Comparison of ENCODE assay signal across 8 mouse cellular contexts in genomic region chr17:46032257-46032991, GRCm38 (mm10). TPM values are rescaled to one million over a fixed set of nuclear protein-coding genes. Genes with fewer than 3 reads are reported as not detected.
DNase-seq lines count a peak whose midpoint lies in the region; ATAC-seq lines count a peak whose summit lies in the region.

Gene Vegfa, minus strand, starts transcription at chr17:46032369.

- no peaks in the 10 kb centered on the region for H3K36me3 ChIP-seq in forebrain, embryonic 11.5 days (ENCODE audit: control insufficient read depth, insufficient read depth, low read length)
- H3K36me3 ChIP-seq in heart, embryonic 16.5 days (ENCODE audit: control insufficient read depth, insufficient read depth) = no peaks in the 10 kb centered on the region
- peaks cover 5% of the 10 kb centered on the region; the same call in 1 of the 2 replicates for H3K36me3 ChIP-seq in liver, embryonic 15.5 days (replicated peaks)
- H3K36me3 ChIP-seq in neural tube, embryonic 12.5 days = no peaks in the 10 kb centered on the region

- H3K4me1 ChIP-seq in forebrain, embryonic 11.5 days (replicated peaks; ENCODE audit: control insufficient read depth, insufficient read depth, low read length) = peaks cover 25% of the 10 kb centered on the region
- H3K4me1 ChIP-seq in heart, embryonic 16.5 days (ENCODE audit: control insufficient read depth, insufficient read depth, low read length) = peaks cover 50% of the 10 kb centered on the region
- H3K4me1 ChIP-seq in liver, embryonic 15.5 days (replicated peaks) = peaks cover 71% of the 10 kb centered on the region
- H3K4me1 ChIP-seq in neural tube, embryonic 12.5 days = peaks cover 36% of the 10 kb centered on the region

- peak within 1 kb of the TSS; percentile 90 for H3K4me3 ChIP-seq in forebrain, embryonic 11.5 days (ENCODE audit: low read depth, low read length)
- peak within 1 kb of the TSS; percentile 96 for H3K4me3 ChIP-seq in heart, embryonic 16.5 days (ENCODE audit: low read length)
- peak within 1 kb of the TSS; percentile 81 for H3K4me3 ChIP-seq in liver, embryonic 15.5 days (replicated peaks)
- H3K4me3 ChIP-seq in neural tube, embryonic 12.5 days = peak within 1 kb of the TSS; percentile 85

- H3K9ac ChIP-seq in forebrain, embryonic 11.5 days (ENCODE audit: low read length) = peak within 1 kb of the TSS; percentile 88
- peak within 1 kb of the TSS; percentile 79 for H3K9ac ChIP-seq in heart, embryonic 16.5 days (ENCODE audit: low read length)
- H3K9ac ChIP-seq in liver, embryonic 15.5 days = peak within 1 kb of the TSS; percentile 79
- H3K9ac ChIP-seq in neural tube, embryonic 12.5 days = peak within 1 kb of the TSS; percentile 94

- no peaks in the 10 kb centered on the region for H3K9me3 ChIP-seq in forebrain, embryonic 11.5 days (ENCODE audit: control insufficient read depth, low read length)
- no peaks in the 10 kb centered on the region for H3K9me3 ChIP-seq in heart, embryonic 16.5 days (replicated peaks; ENCODE audit: control insufficient read depth, low read length)
- H3K9me3 ChIP-seq in liver, embryonic 15.5 days (replicated peaks) = no peaks in the 10 kb centered on the region
- no peaks in the 10 kb centered on the region for H3K9me3 ChIP-seq in neural tube, embryonic 12.5 days

- peak within 1 kb of the TSS; percentile 86 for H3K4me2 ChIP-seq in forebrain, embryonic 11.5 days (ENCODE audit: low read depth, low read length, severe bottlenecking)
- H3K4me2 ChIP-seq in heart, embryonic 16.5 days (ENCODE audit: low read depth, low read length) = peak within 1 kb of the TSS; percentile 95
- peak within 1 kb of the TSS; percentile 95 for H3K4me2 ChIP-seq in liver, embryonic 15.5 days
- H3K4me2 ChIP-seq in neural tube, embryonic 12.5 days (replicated peaks) = peak within 1 kb of the TSS; percentile 93

- H3K27ac ChIP-seq in forebrain, embryonic 11.5 days (ENCODE audit: low read depth, low read length) = peak within 1 kb of the TSS; percentile 76
- peak within 1 kb of the TSS; percentile 87 for H3K27ac ChIP-seq in heart, embryonic 16.5 days (ENCODE audit: low read length)
- H3K27ac ChIP-seq in liver, embryonic 15.5 days (replicated peaks) = peak within 1 kb of the TSS; percentile 85
- H3K27ac ChIP-seq in neural tube, embryonic 12.5 days = peak within 1 kb of the TSS; percentile 64

- WGBS in forebrain, embryonic 11.5 days = under 1% methylated on average over 40 of the region's 40 CpGs
- WGBS in heart, embryonic 16.5 days = under 1% methylated on average over 40 of the region's 40 CpGs
- WGBS in liver, embryonic 15.5 days (ENCODE audit: insufficient replicate concordance) = under 1% methylated on average over 40 of the region's 40 CpGs
- WGBS in neural tube, embryonic 12.5 days = under 1% methylated on average over 40 of the region's 40 CpGs

- ATAC-seq in forebrain, embryonic 11.5 days (replicated peaks; ENCODE audit: low FRiP score) = peak; percentile 87
- ATAC-seq in heart, embryonic 16.5 days (replicated peaks; ENCODE audit: extremely low read depth, insufficient read depth, low FRiP score) = peak; percentile 76
- ATAC-seq in liver, embryonic 15.5 days (ENCODE audit: insufficient read depth) = peak; percentile 75
- peak; percentile 81 for ATAC-seq in neural tube, embryonic 12.5 days (ENCODE audit: low FRiP score, low read depth)

- no peaks in the 10 kb centered on the region; the same call in 1 of the 2 replicates for H3K27me3 ChIP-seq in forebrain, embryonic 11.5 days (ENCODE audit: control insufficient read depth, insufficient read depth, low read length)
- H3K27me3 ChIP-seq in heart, embryonic 16.5 days (ENCODE audit: control insufficient read depth, insufficient read depth, low read length) = no peaks in the 10 kb centered on the region
- H3K27me3 ChIP-seq in liver, embryonic 15.5 days = peaks cover 13% of the 10 kb centered on the region
- H3K27me3 ChIP-seq in neural tube, embryonic 12.5 days (replicated peaks) = no peaks in the 10 kb centered on the region

- peak; percentile 89 to 91 for DNase-seq in CD8-positive naive resting alpha-beta T cell, adult 2 months (ENCODE audit: low read depth in 2 of 2, low spot score in 2 of 2)
- peak; percentile 92 for DNase-seq in c-Kit-positive CD71-negative TER-119-negative erythroid progenitor cells, embryonic 14.5 days (ENCODE audit: low read depth)
- DNase-seq in forebrain, embryonic 11.5 days (ENCODE audit: low spot score) = peak; percentile 97
- DNase-seq in kidney, postnatal 36 days = peak; percentile 91 to 96
- peak; percentile 72 for DNase-seq in telencephalon, adult 2 months (ENCODE audit: low read depth, low spot score)

RNA-seq across cellular contexts. Expression of gene Vegfa, which starts in this region (rescaled TPM):
- polyA plus RNA-seq in forebrain, embryonic 11.5 days (2014; fragmentation: Nextera tagmentation; extraction: Ambion mirVana) = 2.9 and 3.3 TPM in 2 replicates
- polyA plus RNA-seq in heart, embryonic 16.5 days (2015; fragmentation: Nextera tagmentation; extraction: Ambion mirVana) = 6.4 TPM in 2 replicates
- 1.2 and 1.4 TPM in 2 replicates for polyA plus RNA-seq in liver, embryonic 15.5 days (2015; fragmentation: Nextera tagmentation; extraction: Ambion mirVana)
- polyA plus RNA-seq in neural tube, embryonic 12.5 days (2016; fragmentation: Nextera tagmentation; extraction: Ambion mirVana) = 3.4 and 4.1 TPM in 2 replicates

Comparison
In these comparisons a context has a peak if more than half of its experiments do, and no peak if none do; other contexts are left out.
1. Peak in every context shown above with its lines: DNase-seq, ATAC-seq, H3K4me3 ChIP-seq and H3K27ac ChIP-seq.